Mouse (Mus musculus) lung, postnatal 10 days (tissue): Measurements from ENCODE around the gene Lgr5.

Experiments used
- DNase-seq: peaks from one replicate; pipeline ENCODE4 v3.0.0; 2021

The Lgr5 gene

GRCm38 (mm10) chr10:115569712-115570491, 17.7 kb downstream of the Lgr5 start, which contains the start of gene A930009A15Rik:
A930009A15Rik (plus strand) TSS chr10:115569986.
- no peak for DNase-seq

GRCm38 (mm10) chr10:115563961-115564360, 23.6 kb downstream of the Lgr5 start:
- no peak for DNase-seq

- no peak for DNase-seq
These were observed 24.5 kb downstream of the Lgr5 start for GRCm38 (mm10) chr10:115562911-115563686.

- no peak for DNase-seq
These were observed 26.3 kb downstream of the Lgr5 start for GRCm38 (mm10) chr10:115561136-115561880.

DNA sequence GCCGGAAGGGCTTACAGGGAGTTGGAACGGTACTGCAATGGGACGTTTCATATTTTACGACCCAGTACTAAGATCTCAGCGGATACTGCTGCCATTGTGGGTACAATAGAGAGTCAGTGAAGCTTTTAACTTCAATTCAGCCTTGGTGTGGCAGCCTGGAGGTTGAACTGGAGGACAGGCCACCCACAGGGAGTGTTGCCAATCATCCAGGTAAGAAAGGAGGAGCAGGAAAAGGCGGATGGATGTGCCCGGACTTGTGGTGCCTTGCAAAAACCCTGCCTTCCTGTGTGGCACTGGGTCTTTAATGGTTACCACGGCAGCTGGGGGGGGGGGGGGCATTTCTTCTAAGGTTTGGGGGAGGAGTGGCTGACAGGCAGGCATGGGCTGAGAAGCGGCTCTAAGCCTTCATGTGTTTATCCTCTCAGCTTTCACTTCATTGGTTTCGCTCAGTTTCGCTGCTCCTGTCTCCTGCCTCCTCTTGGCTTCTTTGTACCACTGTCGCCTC, 30.8 kb downstream of the Lgr5 start:
- no peak for DNase-seq

- no peak for DNase-seq
These were observed 32.3 kb downstream of the Lgr5 start for GRCm38 (mm10) chr10:115555191-115555765.

- DNase-seq = no peak
These were observed 34.0 kb downstream of the Lgr5 start for GRCm38 (mm10) chr10:115553352-115554113.

- no peak for DNase-seq
These were observed 36.5 kb downstream of the Lgr5 start for GRCm38 (mm10) chr10:115551069-115551468.

- DNase-seq = no peak
These were observed 37.3 kb downstream of the Lgr5 start for GRCm38 (mm10) chr10:115550253-115550652.

- DNase-seq = no peak
These were observed 44.7 kb downstream of the Lgr5 start for GRCm38 (mm10) chr10:115542917-115543316.

DNA sequence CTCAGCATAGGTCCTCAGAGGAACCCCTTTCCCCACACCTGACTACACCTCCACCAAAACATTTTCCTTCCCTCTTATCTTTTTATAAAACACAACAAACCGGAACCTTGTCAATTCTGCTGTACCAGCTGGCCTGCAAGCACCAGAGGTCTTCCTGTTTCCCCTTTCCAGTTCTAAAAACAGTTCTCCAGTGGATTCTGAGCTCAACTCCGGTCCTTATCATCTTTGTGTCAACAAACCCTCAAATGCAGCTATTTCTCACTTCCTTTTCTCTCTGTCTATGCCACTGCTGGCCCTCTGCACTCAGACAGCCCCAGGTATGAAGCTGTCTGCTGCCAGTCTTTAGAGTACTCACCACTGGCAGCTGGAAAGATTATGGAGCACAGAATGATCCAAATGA, 56.8 kb downstream of the Lgr5 start:
- DNase-seq = no peak

DNA sequence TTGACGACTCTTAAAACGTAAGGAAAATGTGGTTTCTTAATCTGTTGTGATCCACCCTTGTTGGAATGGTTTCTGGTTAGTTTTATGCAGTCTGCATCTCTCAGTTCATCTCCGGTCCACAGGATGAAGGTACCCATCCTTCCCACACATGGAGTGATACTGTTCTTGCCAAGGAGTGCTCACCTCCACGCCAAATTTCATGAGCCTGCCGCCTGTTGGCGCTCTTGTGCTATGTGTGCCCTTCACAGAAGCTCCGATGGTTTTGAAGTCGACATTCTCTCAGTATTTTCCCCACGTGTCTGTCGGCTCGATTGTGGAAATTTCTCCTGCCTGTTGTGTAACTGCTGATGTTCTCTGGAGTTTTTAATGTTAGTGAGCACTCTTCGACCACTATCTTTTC, 57.8 kb downstream of the Lgr5 start:
- no peak for DNase-seq

DNA sequence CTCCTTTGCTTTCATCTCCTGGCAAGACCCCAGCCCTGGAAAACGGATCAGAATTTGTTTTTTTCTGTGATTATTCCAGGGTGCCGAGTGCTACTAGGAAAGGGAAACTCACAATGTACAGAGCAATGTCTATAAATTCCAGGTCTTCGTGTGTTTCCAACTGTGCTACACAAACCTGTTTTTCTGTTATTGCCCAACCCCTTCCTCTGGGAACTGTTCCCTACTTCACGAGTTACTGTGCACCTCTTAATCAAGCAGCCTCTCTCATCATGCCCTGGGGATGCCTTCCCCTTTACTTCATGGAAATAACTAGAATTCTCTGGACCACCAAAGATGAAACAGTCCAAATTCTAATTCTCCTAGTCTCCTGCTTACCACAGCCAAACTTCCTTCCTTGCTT, 58.7 kb downstream of the Lgr5 start:
- DNase-seq = no peak

GRCm38 (mm10) chr10:115521081-115521451, 66.5 kb downstream of the Lgr5 start:
- DNase-seq = no peak

GRCm38 (mm10) chr10:115520200-115521080, 67.1 kb downstream of the Lgr5 start:
- no peak for DNase-seq

DNA sequence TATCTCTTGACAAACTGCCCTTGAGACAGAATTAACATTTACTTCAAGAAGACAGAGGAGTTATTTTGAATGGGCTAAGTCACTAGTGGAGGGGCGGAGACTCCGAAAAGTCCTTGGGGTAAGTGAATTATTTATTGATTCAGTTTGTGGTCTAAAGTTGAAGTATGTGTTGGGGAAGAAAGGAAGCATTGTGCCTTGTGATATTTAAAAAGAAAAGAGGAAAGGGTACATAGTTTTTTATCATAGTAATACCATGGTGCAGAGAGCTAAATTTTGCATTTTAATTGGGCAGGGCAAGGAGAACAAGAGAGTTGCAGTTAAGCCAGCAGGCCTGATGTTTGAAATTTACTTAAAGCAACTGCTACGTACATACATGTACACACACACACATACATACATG, 68.7 kb downstream of the Lgr5 start:
- DNase-seq = no peak

- no peak for DNase-seq
These were observed 72.1 kb downstream of the Lgr5 start for GRCm38 (mm10) chr10:115515503-115515902.

DNA sequence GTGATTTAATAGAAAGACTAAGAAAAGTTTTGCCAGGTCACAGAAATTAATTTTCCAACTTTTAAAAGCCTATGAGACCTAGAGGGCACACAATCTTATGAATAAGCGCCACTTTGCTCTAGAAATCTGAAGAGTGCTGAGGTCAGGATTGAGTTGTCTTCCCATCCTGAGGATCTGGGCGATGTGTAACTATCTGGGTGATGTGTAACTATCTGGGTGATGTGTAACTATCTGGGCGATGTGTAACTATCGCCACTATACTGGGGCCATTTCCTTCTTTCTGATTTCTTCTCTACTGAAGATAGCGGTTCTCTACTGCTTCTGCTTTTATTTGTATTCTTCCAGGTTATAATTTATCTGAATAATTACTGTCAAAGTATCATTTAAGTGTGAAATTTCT, 76.6 kb downstream of the Lgr5 start:
- DNase-seq = no peak

DNA sequence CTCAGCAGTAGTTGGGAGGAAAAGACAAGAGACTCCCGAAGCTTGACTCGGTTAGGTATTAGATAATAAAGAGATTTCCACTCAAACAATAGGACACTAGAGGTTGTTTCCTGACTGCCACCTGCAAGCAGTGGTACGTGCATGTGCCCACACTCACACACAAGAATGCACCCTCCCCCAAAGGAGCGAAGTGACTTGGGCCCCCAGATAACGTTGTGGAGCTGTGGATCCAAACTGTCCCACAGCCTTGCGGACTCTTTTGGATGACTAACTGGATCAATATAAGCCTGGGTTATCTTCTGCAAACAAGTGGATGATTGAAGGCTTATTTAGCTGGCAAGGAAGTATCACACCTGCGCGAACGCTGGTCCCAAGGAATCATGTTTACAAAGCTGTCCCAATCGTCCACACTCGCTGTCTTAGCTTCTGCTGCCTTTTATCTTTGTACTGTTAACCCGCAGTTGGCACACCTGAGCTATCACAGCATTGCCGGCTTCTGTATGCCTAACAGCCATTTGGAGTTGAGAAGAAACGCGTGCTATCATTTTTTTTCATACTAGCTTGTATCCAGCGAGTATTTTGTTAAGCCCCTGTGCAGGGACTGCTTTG, 81.8 kb downstream of the Lgr5 start:
- no peak for DNase-seq

DNA sequence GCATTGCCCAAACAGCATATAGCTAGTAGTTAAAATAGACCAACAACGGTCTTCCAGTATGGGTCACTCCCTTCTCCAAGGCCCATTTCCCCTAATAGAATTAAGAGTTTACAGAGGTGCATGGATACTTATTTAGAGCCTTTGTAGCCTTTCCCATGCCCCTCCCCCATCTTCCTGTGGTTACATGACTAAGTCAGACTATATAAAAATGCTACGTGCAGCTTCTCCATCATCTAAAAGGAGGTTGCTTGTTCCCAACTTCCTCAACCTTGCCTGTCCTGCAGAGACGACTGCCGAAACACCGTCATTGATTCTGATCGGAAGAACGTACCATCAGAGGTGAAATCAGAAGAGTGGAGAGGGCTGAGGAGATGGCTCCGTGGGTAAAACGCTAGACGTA, 82.4 kb downstream of the Lgr5 start:
- DNase-seq = no peak

GRCm38 (mm10) chr10:115493778-115494141, 93.8 kb downstream of the Lgr5 start:
- DNase-seq = no peak
